Mouse (Mus musculus) CH12.LX (cell line): ENCODE results near the gene Ggct. TPM values are rescaled to one million over a fixed set of nuclear protein-coding genes. Genes with fewer than 3 reads are reported as not detected.

Source experiments
- DNase-seq: peaks from one replicate; pipeline ENCODE4 v3.0.0-alpha.2; 2013; ENCODE audit errors: extremely low read depth
- H3K27ac ChIP-seq: 2 replicates; pipeline ENCODE4 v1.5.1; 2012; ENCODE audit warnings: low read depth, mild to moderate bottlenecking, control low read depth, moderate library complexity; ENCODE audit not compliant: insufficient read depth
- H3K27me3 ChIP-seq: replicated peaks from 2 replicates; pipeline ENCODE3; 2012; ENCODE audit warnings: inconsistent platforms
- H3K36me3 ChIP-seq, 2 experiments: replicated peaks in 1 of 2; 2 replicates each; pipeline versions ENCODE3 to v1.6.1; 2012; ENCODE audit warnings: inconsistent platforms in 1 of 2, low read length in 1 of 2, mild to moderate bottlenecking in 1 of 2, mixed read lengths in 1 of 2, moderate library complexity in 1 of 2; ENCODE audit not compliant: control insufficient read depth in 1 of 2, insufficient read depth in 1 of 2
- H3K4me1 ChIP-seq, 2 experiments: 2 replicates each; pipeline ENCODE4 v1.6.1; 2012; ENCODE audit warnings: inconsistent platforms in 1 of 2, moderate library complexity in 1 of 2; ENCODE audit not compliant: insufficient read depth in 2 of 2, control insufficient read depth in 1 of 2
- H3K4me2 ChIP-seq: 2 replicates; pipeline ENCODE4 v1.6.1; 2012; ENCODE audit warnings: low read depth, mild to moderate bottlenecking, control low read depth; ENCODE audit not compliant: poor library complexity, insufficient read depth, severe bottlenecking
- H3K4me3 ChIP-seq, 3 experiments: fragments of 150-350 bp in 1 of 3; sonication (generic) in 1 of 3; replicated peaks in 1 of 3; 2 replicates each; pipeline versions ENCODE3 to v1.5.1; 2011 to 2012; ENCODE audit warnings: low read depth in 2 of 3, low read length in 2 of 3, mild to moderate bottlenecking in 2 of 3, moderate library complexity in 2 of 3, control low read depth in 1 of 3, improper control_type of control experiment in 1 of 3, inconsistent platforms in 1 of 3, mixed read lengths in 1 of 3; ENCODE audit not compliant: poor library complexity in 1 of 3
- H3K79me2 ChIP-seq: replicated peaks from 2 replicates; pipeline ENCODE4 v1.6.1; 2012; ENCODE audit warnings: mild to moderate bottlenecking, moderate library complexity; ENCODE audit not compliant: control insufficient read depth, poor library complexity, insufficient read depth, severe bottlenecking; ENCODE audit errors: extremely low read depth
- H3K9ac ChIP-seq: 2 replicates; pipeline ENCODE4 v1.6.1; 2012; ENCODE audit warnings: low read depth, mild to moderate bottlenecking, control low read depth, moderate library complexity; ENCODE audit not compliant: insufficient read depth
- H3K9me3 ChIP-seq: replicated peaks from 2 replicates; pipeline ENCODE3; 2012; ENCODE audit warnings: low read length, inconsistent platforms, mixed read lengths
- CHD1 ChIP-seq: IDR thresholded peaks from 2 replicates; pipeline ENCODE4 v1.6.1; 2012; ENCODE audit warnings: low read depth, low read length, improper control_type of control experiment, inconsistent platforms
- E2F4 ChIP-seq: IDR thresholded peaks from 2 replicates; pipeline ENCODE4 v1.6.1; 2011; ENCODE audit warnings: low read depth, low read length, improper control_type of control experiment; ENCODE audit not compliant: insufficient replicate concordance
- ELF1 ChIP-seq: IDR thresholded peaks from 2 replicates; pipeline ENCODE4 v1.6.1; 2014; ENCODE audit warnings: low read depth, mild to moderate bottlenecking, inconsistent platforms, low read length, improper control_type of control experiment
- ETS1 ChIP-seq: conservative IDR thresholded peaks from 2 replicates; pipeline ENCODE4 v1.6.1; 2012; ENCODE audit warnings: low read depth, mild to moderate bottlenecking, inconsistent platforms, low read length, improper control_type of control experiment, moderate library complexity
- GABPA ChIP-seq: IDR thresholded peaks from 2 replicates; pipeline ENCODE4 v1.6.1; 2012; ENCODE audit warnings: low read depth, low read length, improper control_type of control experiment, inconsistent platforms; ENCODE audit not compliant: insufficient replicate concordance
- JUND ChIP-seq: conservative IDR thresholded peaks from 2 replicates; pipeline ENCODE4 v1.6.1; 2011; ENCODE audit warnings: low read depth, low read length, improper control_type of control experiment
- MAFK ChIP-seq: IDR thresholded peaks from 2 replicates; pipeline ENCODE4 v1.6.1; 2011; ENCODE audit warnings: low read length, improper control_type of control experiment; ENCODE audit not compliant: insufficient replicate concordance
- MEF2A ChIP-seq: IDR thresholded peaks from 2 replicates; pipeline ENCODE4 v1.6.1; 2014; ENCODE audit warnings: low read depth, mild to moderate bottlenecking, inconsistent platforms, low read length, improper control_type of control experiment, borderline replicate concordance
- MXI1 ChIP-seq: IDR thresholded peaks from 2 replicates; pipeline ENCODE4 v1.6.1; 2011; ENCODE audit warnings: mild to moderate bottlenecking, low read depth, low read length, improper control_type of control experiment
- NELFE ChIP-seq: IDR thresholded peaks from 2 replicates; pipeline ENCODE4 v1.6.1; 2011; ENCODE audit warnings: low read depth, low read length, improper control_type of control experiment
- POLR2AphosphoS2 ChIP-seq: IDR thresholded peaks from 2 replicates; pipeline ENCODE4 v1.6.1; 2011; ENCODE audit warnings: low read depth, low read length, improper control_type of control experiment
- SIN3A ChIP-seq: IDR thresholded peaks from 2 replicates; pipeline ENCODE4 v1.6.1; 2012; ENCODE audit warnings: low read length, improper control_type of control experiment, inconsistent platforms
- TBP ChIP-seq: conservative IDR thresholded peaks from 2 replicates; pipeline ENCODE4 v1.6.1; 2011; ENCODE audit warnings: low read depth, low read length, improper control_type of control experiment
- TCF12 ChIP-seq: IDR thresholded peaks from 2 replicates; pipeline ENCODE4 v1.6.1; 2014; ENCODE audit warnings: low read depth, mild to moderate bottlenecking, inconsistent platforms, low read length, improper control_type of control experiment
- UBTF ChIP-seq: IDR thresholded peaks from 2 replicates; pipeline ENCODE4 v1.6.1; 2012; ENCODE audit warnings: low read depth, mild to moderate bottlenecking, inconsistent platforms, low read length, improper control_type of control experiment, moderate library complexity
- USF1 ChIP-seq: IDR thresholded peaks from 2 replicates; pipeline ENCODE4 v1.6.1; 2014; ENCODE audit warnings: low read depth, mild to moderate bottlenecking, inconsistent platforms, low read length, improper control_type of control experiment
- ZMIZ1 ChIP-seq: IDR thresholded peaks from 2 replicates; pipeline ENCODE4 v1.6.1; 2012; ENCODE audit warnings: low read depth, mild to moderate bottlenecking, inconsistent platforms, low read length, improper control_type of control experiment
- ZNF384 ChIP-seq: IDR thresholded peaks from 2 replicates; pipeline ENCODE4 v1.6.1; 2012; ENCODE audit warnings: low read depth, low read length, improper control_type of control experiment, inconsistent platforms
- dilution Hi-C: fragments of 300-500 bp; cut with MboI; formaldehyde crosslinking; loops from 2 replicates; pipeline ENCODE4 v1.14.3; 2020; ENCODE audit warnings: low sequenced_read_pairs; ENCODE audit not compliant: extremely low pct_unique_long_range_greater_than_20kb, extremely low pct_ligation_motif_present
- in situ Hi-C: fragments of 300-500 bp; cut with MboI; formaldehyde crosslinking; loops from 3 replicates; pipeline ENCODE4 v1.14.3; 2019; ENCODE audit warnings: low sequenced_read_pairs, low pct_ligation_motif_present, low pct_unique_long_range_greater_than_20kb, mixed read lengths
- polyA plus RNA-seq: library from polyadenylated mRNA; unstranded; fragments of >175 nt; gene quantifications from 2 replicates; pipeline ENCODE4 v1.2.1, GENCODE M21; 2012; ENCODE audit warnings: low read depth; ENCODE audit not compliant: insufficient read length
- total RNA-seq, 2 experiments: library from RNA; depleted of rRNA; stranded (reverse); fragments of 300-350 nt in 1 of 2; fragments of >200 nt in 1 of 2; gene quantifications; 2 replicates each; pipeline ENCODE4 v1.2.3; 2012 to 2014

Gene Ggct
- total and polyA plus RNA-seq, 3 experiments: 9.8 to 24.5 (median 12.7) TPM

- Histone ChIP-seq H3K27me3 (peaks cover 2% of the 10 kb centered on the region), H3K9me3 (no peaks in the 10 kb centered on the region), H3K27ac (no peak overlapping the region), H3K36me3 (no peaks in the 10 kb centered on the region), H3K9ac (no peak overlapping the region), H3K4me1 (no peaks in the 10 kb centered on the region; a peak in 1 of 4 replicates), H3K4me3 (no peak overlapping the region), H3K79me2 (no peaks in the 10 kb centered on the region), H3K4me2 (no peak overlapping the region)
- in situ Hi-C loops: loop anchor here (25.0 kb wide), 1 partner anchor 415 kb away; the partner anchor contains the start of genes Fkbp14 and Plekha8
- TF ChIP-seq POLR2AphosphoS2: no peak
- no peak for TF ChIP-seq MEF2A
- no peak for TF ChIP-seq UBTF
- no peak for TF ChIP-seq NELFE
- TF ChIP-seq E2F4: no peak
- TF ChIP-seq ETS1: no peak
- TF ChIP-seq JUND: no peak
- TF ChIP-seq TBP: no peak
- no peak for TF ChIP-seq CHD1
- no peak for TF ChIP-seq ZMIZ1
- no peak for TF ChIP-seq TCF12
- TF ChIP-seq MXI1: no peak
- no peak for TF ChIP-seq ELF1
- no peak for DNase-seq
- dilution Hi-C loops: no loop called here
These were observed 9.7 kb upstream of the Ggct start for GRCm38 (mm10) chr6:55002438-55002837.

GRCm38 (mm10) chr6:55001320-55001719, 8.6 kb upstream of the Ggct start:
- Histone ChIP-seq H3K27ac (no peak overlapping the region), H3K4me1 (no peaks in the 10 kb centered on the region; a peak in 1 of 4 replicates), H3K9me3 (no peaks in the 10 kb centered on the region), H3K79me2 (no peaks in the 10 kb centered on the region), H3K9ac (no peak overlapping the region), H3K4me2 (no peak overlapping the region), H3K36me3 (no peaks in the 10 kb centered on the region), H3K27me3 (no peaks in the 10 kb centered on the region), H3K4me3 (no peak overlapping the region)
- DNase-seq: no peak
- no peak for TF ChIP-seq ZMIZ1
- no peak for TF ChIP-seq ZNF384
- TF ChIP-seq GABPA: no peak
- TF ChIP-seq USF1: no peak
- TF ChIP-seq SIN3A: no peak
- no peak for TF ChIP-seq NELFE
- no peak for TF ChIP-seq MAFK
- in situ Hi-C loops (loop anchor here (25.0 kb wide), 1 partner anchor 414 kb away; the partner anchor contains the start of genes Fkbp14 and Plekha8), dilution Hi-C loops (no loop called here)
